Mouse (Mus musculus): Measurements from ENCODE around the gene Tiam1.

Gene Tiam1

DNA sequence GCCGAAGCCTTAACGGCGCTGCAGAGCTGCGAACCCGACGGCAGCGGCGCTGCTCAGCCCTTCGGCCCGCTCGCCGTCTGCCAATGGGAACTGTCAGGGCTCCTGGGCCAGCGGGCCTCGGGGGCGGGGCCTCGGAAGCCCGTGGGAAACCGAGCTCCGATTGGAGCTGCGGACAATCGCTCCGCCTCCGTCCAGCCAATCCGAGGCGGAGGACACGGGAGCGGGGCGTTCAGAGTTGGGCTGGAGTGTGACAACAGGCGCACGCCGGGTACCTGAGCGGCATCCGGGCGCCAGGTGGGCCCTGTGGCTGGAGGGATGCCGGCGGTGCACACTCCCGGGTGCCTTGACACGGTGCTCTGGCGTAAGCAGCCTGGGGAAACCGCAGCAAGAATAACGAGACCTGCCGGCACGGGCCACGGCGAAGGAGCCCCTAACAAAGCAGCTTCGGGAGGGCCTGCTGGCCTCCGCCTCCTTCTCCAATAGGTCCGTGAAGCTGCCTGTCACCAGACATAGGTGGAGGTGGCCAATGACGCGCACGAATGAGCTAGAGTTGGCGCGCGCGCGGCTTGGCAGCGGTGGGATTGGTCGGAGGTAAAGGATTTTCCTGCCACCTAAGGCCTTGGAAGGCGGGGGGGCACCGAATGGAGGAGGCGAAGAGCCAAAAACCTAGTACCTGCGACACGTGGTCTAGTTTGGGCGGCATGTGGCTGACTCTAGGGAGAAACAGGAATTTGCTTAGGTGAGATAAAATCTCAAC, at the start of gene Tiam1:
TSS of gene Tiam1 (minus strand) at position 10 of the 757 bp plus-strand sequence.
- DNase-seq, result peak; percentile 99

DNA sequence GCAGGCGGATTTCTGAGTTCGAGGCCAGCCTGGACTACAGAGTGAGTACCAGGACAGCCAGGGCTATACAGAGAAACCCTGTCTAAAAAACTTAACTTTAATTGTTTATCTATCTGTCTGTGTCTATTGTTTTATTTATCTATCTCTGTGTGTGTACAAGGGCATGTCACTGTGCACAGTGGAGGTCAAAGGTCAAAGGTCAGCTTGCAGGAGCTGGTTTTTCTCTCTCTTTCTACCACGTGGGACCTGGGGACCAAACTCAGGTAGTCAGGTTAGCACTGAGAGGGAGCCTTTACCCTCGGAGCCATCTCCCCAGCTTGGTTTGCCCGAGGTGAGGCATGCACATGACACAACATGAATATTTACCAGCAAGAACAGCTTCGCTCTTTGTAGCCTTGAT, 47.7 kb upstream of the Tiam1 start:
- DNase-seq, result no peak

DNA sequence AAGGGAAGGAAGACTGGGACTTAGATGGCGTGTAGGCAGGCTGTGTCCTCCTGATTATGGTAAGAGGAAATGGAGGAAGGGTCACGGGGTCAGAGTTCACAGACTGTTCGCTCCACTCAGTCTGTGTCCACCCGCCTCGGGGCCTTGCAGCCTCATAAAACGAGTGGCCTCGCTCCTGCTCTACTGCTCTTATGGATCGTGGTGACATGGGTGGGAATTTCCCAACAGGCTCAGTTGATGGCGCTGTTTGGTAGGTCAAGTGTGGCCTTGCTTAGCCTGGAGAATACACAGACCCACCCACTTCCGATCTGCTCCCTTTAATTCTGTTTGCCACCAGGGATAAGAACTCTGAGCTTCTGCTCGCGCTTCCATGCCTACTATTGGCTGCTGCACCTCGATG, 43.9 kb upstream of the Tiam1 start:
- no peak for DNase-seq

DNA sequence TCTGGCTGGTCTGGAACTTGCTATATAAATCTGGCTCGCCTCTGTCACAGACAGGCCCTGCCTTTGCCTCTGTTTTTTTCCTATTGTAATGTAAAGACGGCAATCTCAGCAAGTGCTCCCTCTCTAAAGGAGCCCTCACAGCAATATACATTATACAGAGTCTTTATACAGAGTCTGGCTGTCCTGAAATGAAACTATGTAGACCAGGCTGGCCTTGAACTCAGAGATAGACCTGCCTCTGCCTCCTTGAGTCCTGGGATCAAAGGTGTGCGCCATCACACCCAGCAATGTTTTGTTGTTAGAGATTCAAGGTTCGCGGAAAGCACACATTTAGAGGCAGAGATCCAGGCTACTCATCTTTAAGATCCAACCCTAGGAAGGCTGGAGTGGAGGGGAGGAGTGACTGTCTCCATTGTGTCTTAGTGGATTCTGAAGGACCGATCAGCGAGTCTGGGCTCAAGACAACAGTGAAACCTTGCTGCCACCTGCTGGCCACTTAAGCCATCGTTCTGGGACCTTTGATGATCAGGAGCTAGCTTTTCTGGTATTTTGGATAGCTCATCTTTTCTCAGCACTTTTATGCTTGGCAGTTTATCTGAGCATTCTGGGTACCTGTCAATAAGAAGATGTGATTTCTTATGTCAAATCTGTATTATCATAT, 42.5 kb upstream of the Tiam1 start:
- DNase-seq, result peak; percentile 89

DNA sequence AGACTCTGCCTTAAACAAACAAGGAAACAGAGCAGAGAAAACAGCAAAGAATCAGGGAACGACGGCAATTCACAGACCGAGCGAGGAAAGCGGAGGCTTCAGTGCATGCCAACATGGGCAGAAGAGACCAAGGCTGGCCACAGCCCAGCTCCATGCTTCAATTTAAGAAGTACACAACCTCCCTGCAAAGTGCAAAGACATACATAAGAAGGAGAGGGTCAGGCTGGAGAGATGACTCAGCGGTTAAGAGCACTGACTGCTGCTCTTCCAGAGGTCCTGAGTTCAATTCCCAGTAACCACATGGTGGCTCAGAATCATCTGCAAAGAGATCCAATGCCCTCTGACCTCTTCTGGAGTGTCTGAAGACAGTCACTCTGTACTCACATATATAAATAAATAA, 40.6 kb upstream of the Tiam1 start:
- DNase-seq, result no peak

DNA sequence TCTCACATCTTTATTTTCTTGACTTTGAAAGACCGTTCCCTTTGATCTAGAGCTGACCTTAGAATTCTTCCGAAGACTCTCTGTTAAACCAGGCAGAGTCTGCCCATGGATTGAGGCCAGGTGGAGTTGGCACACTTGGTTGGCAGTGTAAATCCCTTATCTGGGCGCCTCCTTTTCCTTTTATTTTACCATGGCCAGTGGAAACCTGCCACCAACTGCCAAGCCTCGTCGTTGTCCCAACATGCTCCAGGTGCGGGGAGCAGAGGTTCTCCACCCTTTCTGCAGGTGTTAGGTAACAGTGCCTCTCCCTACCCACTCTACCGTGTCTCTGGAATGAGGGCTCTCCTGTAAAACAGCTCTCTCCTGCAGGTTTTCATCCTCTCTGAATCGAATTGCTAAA, 38.1 kb upstream of the Tiam1 start:
- DNase-seq, result peak; percentile 50

DNA sequence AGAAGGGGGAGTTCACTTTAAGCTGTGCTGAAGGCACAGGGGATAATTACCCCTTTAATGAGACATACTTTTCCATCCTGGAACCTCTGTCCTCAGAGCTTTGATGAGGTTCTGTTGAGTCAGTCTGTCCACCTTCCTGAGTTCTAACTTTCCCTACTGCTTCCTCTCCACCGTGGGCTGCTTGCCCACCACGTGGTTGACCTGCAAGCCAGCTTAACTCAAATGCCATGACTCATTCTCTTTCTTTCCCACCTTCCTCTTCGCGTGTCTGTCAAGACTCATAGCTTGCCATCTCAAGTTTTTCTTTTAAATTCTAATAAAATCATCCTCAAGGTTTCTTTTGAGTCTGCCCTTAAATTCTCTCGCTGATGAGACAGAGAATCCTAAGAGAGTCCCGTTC, 37.4 kb upstream of the Tiam1 start:
- no peak for DNase-seq

DNA sequence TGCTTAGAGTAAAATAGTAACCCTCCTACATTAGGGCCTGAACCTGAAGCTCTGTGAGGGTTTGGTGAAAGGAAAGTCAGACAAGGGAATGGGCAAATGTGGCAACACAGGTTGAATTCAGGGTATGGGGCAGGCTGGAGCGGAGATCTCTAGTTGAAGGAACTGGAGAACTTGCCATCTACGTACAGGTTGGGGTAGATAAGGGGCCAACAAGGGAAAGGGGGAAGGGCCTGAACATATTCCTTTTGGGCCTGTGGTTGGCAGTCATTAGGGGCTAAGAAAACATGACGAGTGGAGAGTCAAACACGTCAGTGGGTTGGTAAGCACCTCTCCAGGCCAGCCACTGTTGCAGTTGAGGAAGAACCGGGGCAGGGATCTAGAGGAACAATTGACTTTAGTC, 36.3 kb upstream of the Tiam1 start:
- no peak for DNase-seq

DNA sequence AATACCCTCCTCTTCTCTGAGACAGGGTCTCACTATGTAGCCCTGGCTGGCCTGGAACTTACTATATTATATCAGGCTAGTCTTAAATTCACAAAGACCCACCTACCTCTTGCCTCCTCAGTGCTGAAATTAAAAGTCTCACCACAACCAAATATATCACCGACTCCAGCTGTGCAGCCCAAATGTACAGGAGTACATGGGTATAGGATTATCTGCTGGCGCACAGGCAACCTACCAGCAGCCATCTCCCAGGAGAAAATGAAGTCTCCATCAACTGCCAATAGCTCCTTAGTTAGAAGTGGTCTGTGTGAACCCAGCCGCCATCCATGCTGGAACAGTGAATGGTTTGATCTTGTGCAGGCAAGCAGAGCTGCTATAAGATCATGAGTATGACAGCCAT, 34.8 kb upstream of the Tiam1 start:
- no peak for DNase-seq

DNA sequence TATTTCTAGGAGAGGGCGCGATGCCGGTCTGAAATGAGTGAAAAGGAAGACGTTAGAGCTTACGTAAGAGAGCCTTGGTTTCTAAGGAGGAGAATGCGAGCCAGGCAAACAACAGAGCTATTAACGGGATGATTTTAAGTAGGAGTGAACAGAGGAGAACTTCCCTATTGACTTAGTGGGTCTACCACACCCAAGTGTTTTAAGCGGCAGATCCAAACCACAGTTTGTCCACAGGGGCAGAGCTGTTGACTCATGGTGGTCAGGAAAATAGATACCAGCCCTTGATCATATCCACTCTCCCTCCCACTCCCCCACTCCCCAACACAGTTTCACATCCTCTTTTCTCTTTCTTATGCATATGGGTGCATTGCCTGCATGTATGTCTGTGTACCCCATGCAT, 33.9 kb upstream of the Tiam1 start:
- DNase-seq, result no peak

DNA sequence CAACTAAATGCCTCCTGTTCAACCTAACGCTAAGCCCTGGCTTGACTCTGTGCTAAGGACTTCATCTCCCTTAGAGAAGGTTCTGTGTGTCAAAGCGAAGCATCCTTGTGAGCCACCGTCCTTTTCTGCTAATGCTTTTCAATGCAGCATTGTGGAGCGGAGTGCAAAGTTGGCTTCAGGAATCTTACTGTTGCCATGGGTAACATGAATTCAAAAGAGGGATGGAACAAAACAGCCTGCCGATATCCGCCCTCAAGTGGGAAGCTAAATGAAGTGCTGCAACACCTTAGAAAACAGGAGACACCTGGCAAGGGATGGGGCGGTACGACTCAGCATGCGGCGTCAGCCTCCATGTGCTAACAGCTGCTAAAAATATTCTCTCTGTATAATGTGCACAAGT, 32.9 kb upstream of the Tiam1 start:
- DNase-seq, result no peak

DNA sequence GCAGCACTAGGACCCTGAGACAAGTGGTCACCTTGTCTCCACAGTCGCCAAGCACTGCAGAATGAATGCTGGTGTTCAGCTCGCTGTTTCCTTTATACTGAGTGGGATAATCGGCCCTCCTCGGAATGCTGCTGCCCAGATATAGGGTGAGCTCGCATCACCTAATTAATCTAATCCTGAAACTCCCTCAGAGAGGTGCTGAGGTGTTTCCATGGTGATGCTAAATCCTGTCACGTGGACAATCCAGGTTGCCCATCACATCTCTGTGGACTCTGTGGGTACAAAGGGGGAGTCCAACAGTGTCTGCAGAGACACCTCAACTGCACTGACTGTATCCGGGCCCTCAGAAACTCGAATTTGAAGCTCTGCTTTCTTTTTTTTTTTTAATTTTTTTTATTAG, 27.8 kb upstream of the Tiam1 start:
- no peak for DNase-seq

DNA sequence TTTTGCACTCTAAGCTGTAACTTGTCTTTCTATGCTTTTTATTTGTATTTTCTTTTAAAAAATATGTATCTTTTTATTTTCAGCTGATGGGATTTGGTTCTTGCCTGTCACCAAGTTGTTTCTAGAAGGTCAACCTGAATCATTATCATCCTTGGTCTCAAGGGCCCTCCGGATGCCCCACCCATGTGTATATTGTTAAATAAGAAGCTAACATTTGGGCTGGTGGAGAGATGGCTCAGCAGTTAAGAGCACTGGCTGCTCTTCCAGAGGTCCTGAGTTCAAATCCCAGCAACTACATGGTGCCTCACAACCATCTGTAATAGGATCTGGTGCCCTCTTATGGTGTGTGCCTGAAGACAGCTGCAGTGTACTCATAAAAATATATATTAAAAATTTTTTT, 27.1 kb upstream of the Tiam1 start:
- DNase-seq, result no peak

DNA sequence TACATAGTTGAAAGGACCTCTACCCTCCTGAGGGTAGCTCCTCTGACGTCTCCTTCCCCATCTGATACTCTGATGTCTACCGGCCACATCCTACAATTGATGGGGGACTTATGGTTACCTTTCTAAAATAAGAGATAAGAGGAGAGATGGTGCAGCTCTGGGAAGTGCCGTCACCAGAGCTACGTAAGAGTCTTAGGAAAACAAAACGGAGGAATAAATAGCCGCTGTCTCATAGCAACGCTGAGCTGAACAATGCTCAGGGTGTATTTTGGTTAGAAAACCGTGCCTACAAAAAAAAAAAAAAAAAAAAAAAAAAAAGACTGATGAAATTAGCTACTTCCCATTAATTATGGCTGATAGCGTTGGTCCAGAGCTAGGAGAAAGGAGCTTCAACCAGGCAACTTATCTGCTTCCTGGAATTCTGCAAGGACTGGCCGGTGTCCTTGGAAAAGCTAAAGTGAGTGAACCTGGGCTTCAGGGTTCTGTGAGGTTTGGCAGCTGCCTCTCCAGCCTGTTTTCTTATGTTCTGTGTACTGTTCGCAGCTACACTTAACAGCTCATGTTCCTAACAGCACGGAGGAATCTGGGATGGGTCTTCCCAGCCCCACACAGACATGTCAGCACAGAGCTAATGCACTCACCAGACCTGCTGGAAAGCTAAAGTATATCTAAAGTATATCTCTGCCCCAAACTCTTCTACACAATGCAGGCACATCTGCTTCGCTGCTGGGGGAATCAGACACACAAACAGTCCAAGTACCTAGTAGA, 26.5 kb upstream of the Tiam1 start:
- no peak for DNase-seq

DNA sequence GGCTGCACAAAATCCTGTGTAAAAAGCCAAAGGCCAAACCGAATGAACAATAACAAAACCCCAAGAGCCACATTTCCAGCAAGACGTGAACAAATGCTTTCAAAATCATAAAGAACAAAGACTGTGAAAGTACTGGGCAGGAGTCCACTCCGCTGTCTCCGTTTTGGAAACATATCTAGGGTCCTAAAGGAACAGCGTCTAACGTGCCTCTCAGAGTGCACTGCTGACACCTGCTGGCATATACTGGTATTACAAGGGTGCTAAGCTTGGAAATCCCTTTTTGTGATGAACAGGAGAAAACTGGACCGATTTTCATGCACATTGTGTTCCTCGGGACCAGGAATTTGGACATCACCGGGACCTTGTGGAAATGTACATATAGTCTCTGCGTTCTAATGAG, 24.1 kb upstream of the Tiam1 start:
- DNase-seq, result peak; percentile 89

DNA sequence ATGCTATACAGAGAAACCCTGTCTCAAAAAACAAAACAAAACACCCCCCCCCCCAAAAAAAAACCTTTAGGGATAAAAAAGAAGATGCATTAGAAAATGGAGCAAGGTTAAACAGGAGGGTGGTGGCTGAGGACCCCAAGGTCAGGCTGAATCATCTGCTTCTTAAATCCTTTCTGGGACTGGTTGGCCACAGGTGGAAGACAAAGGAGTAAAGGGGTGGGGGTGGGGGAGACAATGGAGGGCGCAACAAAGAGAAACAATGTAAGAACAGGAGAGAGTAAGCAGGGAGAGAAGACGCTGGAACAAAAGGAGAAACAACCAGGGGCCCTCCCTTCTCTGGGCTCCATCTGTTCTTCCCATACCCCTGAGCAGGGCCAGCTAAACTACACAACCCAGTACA, 21.9 kb upstream of the Tiam1 start:
- DNase-seq, result no peak

DNA sequence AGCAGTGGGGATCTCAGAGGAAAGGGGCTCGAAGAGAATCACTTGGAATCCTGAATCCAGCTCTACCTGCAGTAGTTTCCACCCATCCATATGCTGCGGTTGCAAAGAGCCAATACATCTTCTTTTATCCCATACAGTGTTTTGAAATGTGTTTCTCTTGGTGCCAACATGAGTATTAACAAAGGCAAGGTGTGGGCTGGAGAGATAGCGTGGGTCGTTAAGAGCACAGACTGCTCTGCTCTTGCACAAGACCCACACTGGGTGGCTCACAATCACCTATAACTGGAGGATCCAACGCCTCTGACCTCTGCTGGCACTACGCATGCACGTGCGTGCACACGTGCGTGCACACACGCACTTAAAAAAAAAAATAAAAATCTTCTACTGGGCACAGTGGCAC, 21.4 kb upstream of the Tiam1 start:
- no peak for DNase-seq

DNA sequence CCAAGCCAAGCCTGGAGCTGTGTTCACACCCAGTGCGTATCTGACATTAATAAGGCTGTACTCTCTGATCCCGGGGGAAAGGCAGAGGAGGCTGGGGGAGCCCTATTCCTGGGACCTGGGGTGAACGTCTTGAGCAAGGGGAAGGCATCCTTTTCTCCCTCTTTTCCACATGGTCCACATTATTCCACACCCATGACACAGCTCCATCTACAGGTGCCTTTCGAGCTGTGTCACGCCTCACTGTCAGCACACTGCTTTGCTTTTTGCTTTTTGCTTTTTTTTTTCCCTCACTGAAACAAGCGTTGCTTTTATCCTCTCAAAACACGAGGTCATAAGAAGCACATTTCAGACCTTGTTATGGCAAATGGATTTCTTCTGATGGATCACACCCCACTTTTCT, 11.5 kb upstream of the Tiam1 start:
- DNase-seq, result no peak

DNA sequence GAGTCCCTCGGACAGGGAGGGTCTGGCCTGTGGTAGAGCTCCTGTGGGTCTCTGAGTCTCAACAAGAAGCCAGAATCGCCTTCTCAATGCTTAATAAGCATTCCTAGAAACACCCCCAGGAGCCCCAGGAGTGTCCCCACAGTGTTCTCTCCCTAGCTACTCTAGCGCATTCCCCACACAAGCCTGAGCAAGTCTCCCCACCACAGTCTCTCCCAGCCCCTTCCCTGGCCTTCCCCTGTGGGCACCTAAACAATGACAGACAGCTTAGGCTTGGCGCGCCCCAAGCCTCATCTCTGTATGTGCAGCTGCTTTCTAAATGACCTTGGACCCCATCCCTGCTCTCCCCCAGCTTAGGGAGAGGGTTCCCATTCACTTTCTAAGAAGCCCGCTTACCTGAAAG, 7.3 kb upstream of the Tiam1 start:
- no peak for DNase-seq

DNA sequence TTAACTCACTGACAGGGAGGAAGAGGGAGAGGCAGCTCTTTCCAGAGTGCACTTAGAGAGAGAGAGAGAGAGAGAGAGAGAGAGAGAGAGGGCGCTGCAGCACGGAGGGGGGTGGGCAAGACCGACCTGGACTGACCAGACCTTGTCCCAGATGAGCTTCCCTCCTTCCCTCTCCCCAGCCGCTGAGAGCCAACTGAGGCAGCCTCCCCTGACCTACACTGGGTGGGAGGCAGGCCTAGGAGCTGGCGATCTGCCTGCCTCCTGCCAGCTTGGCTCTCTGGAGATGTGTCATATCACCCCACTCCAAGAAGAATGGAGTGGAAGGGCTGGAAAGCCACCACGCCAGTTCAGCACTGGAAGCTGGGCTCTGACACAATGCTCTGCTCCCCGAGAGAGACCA, 6.6 kb upstream of the Tiam1 start:
- DNase-seq, result no peak

DNA sequence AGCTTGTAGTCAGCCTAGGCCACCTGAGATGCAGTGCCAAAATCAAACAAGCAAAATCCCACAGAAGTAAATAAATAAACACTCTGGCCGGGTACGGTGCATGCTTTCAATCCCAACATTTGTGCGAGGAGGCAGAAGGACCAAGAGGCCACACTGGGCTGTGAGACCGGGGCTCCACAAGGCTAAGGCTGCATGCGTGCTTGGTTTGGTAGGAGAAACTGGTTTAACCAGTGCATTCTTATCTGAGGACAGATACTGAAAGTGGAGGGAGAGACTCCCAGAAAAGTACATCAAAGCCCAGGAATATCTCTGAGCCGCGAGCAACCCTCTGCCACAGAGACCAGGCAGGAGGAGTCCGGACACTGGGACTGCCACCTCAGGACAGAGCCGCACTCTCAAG, 5.8 kb upstream of the Tiam1 start:
- no peak for DNase-seq

DNA sequence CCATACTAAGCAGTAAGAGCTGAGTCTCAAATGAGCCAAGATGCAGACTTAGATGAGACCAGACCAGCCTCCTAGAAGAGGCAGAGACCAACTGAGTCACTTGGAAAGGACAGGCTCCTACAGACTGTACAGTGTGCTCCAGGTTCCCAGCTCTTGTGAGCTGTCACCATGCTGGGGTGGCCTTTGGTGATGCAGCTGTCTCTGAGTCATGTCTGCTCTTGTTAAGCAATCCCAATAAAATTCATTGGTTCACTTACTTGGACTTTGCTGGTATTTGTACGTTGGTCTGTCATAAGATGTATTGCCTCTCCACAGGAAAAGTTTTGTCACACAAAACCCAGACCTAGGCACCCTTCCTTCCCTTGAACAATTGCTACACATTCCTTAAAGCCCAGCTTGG, 1.7 kb upstream of the Tiam1 start:
- no peak for DNase-seq

DNA sequence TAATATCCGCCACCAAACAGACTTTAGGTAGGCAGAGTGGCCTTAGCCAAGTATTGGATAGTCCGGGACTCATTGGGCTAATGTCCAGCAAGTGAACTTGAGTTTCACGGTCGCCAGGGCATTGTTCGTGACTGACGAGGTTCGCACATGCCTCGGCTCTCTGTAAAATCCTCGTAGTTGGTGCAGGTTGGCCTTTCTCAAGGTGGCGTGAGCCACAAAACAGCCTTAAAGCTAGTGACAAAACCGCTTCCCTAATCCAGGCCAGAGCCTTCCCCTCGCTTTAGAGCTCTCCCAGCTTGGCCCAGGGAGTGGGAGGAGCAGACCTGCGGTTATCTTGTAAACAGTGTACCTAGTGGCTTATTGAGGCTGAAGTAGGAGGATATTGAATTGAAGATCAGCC, 972 bp upstream of the Tiam1 start:
- no peak for DNase-seq

DNA sequence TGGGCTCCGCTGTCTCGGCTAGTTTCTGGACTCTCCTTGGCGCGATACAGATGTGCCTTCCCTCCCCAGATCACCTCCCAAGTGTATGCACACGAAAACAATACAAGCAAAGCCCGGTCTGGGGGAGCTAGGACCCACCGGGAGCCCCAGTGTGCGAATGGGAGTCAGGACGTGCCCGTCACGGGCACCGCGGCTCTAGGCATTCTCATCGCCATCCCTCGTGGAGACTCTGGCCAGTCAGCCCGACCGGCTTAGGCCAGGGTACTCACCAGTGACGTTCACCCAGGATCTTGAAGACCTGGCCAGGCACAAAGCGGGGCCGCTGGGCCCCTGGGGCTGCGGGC, 181 bp downstream of the Tiam1 start:
- DNase-seq, result no peak
